Mouse (Mus musculus) spleen, adult 18-20 months (tissue): Measurements from ENCODE around the gene Ahnak2.
"Not testable (repeated sequence)": the region's sequence is repeated elsewhere in the genome, so short reads cannot be mapped to it uniquely, and the experiment has no call there.

Source experiments
- DNase-seq, 2 experiments: peaks; one replicate each; pipeline ENCODE4 v3.0.0; 2022; ENCODE audit warnings: mixed read lengths in 2 of 2

Ahnak2 gene

GRCm38 (mm10) chr12:112801864-112802846 is at the start of gene Ahnak2:
TSS of gene Ahnak2 (minus strand) at chr12:112802657.
- DNase-seq = no peak

GRCm38 (mm10) chr12:112851116-112851515 is 48.7 kb upstream of the Ahnak2 start:
- no peak for DNase-seq

GRCm38 (mm10) chr12:112850344-112850743 is 47.9 kb upstream of the Ahnak2 start:
- no peak for DNase-seq

GRCm38 (mm10) chr12:112849235-112850022 is 47.0 kb upstream of the Ahnak2 start:
- DNase-seq = no peak

- no peak for DNase-seq
Measured at GRCm38 (mm10) chr12:112847880-112848279, 45.4 kb upstream of the Ahnak2 start.

GRCm38 (mm10) chr12:112843803-112844202 is 41.3 kb upstream of the Ahnak2 start:
- peak; percentile 74 to 93 for DNase-seq

- DNase-seq = not testable (repeated sequence)
Measured at GRCm38 (mm10) chr12:112842128-112842527, 39.7 kb upstream of the Ahnak2 start.

- not testable (repeated sequence) for DNase-seq
Measured at GRCm38 (mm10) chr12:112841338-112841892, 39.0 kb upstream of the Ahnak2 start.

- no peak for DNase-seq
Measured at GRCm38 (mm10) chr12:112840209-112841086, 38.0 kb upstream of the Ahnak2 start.

GRCm38 (mm10) chr12:112835046-112835445 is 32.6 kb upstream of the Ahnak2 start:
- DNase-seq = no peak

GRCm38 (mm10) chr12:112833527-112833926 is 31.1 kb upstream of the Ahnak2 start:
- no peak for DNase-seq

- no peak for DNase-seq
Measured at GRCm38 (mm10) chr12:112832411-112832810, 30.0 kb upstream of the Ahnak2 start.

- no peak for DNase-seq
Measured at GRCm38 (mm10) chr12:112830570-112830969, 28.1 kb upstream of the Ahnak2 start.

- no peak for DNase-seq
Measured at GRCm38 (mm10) chr12:112830141-112830540, 27.7 kb upstream of the Ahnak2 start.

- DNase-seq = peak; percentile 95 to 97
Measured at GRCm38 (mm10) chr12:112829244-112829864, 26.9 kb upstream of the Ahnak2 start, which contains the start of gene Cdca4. TSS of gene Cdca4 (minus strand) at chr12:112829423.

- DNase-seq = peak in 1 of 2 experiments; percentile 71
Measured at GRCm38 (mm10) chr12:112828501-112829243, 26.2 kb upstream of the Ahnak2 start.

- no peak for DNase-seq
Measured at GRCm38 (mm10) chr12:112825901-112826300, 23.4 kb upstream of the Ahnak2 start.

GRCm38 (mm10) chr12:112823221-112823620 is 20.8 kb upstream of the Ahnak2 start:
- DNase-seq = peak; percentile 39 to 45

- no peak for DNase-seq
Measured at GRCm38 (mm10) chr12:112822676-112823075, 20.2 kb upstream of the Ahnak2 start.

GRCm38 (mm10) chr12:112821974-112822373 is 19.5 kb upstream of the Ahnak2 start:
- DNase-seq = no peak

GRCm38 (mm10) chr12:112821216-112821615 is 18.8 kb upstream of the Ahnak2 start:
- DNase-seq = no peak
